Mouse (Mus musculus) frontal cortex, postnatal 36 days (tissue): ENCODE data around the gene Dis3.
"Not testable (repeated sequence)": the region's sequence is repeated elsewhere in the genome, so short reads cannot be mapped to it uniquely, and the experiment has no call there.

Source experiments
- DNase-seq, 2 experiments: peaks; one replicate each; pipeline ENCODE4 v3.0.0; 2022; ENCODE audit warnings: low spot score in 2 of 2

Gene Dis3

GRCm38 (mm10) chr14:99060616-99061015, 39.0 kb downstream of the Dis3 start:
- peak; percentile 23 to 26 for DNase-seq

- peak; percentile 32 to 56 for DNase-seq
Observed at GRCm38 (mm10) chr14:99058959-99059586, 40.5 kb downstream of the Dis3 start.

- DNase-seq: no peak
Observed at GRCm38 (mm10) chr14:99046782-99047181, 52.8 kb downstream of the Dis3 start.

DNA sequence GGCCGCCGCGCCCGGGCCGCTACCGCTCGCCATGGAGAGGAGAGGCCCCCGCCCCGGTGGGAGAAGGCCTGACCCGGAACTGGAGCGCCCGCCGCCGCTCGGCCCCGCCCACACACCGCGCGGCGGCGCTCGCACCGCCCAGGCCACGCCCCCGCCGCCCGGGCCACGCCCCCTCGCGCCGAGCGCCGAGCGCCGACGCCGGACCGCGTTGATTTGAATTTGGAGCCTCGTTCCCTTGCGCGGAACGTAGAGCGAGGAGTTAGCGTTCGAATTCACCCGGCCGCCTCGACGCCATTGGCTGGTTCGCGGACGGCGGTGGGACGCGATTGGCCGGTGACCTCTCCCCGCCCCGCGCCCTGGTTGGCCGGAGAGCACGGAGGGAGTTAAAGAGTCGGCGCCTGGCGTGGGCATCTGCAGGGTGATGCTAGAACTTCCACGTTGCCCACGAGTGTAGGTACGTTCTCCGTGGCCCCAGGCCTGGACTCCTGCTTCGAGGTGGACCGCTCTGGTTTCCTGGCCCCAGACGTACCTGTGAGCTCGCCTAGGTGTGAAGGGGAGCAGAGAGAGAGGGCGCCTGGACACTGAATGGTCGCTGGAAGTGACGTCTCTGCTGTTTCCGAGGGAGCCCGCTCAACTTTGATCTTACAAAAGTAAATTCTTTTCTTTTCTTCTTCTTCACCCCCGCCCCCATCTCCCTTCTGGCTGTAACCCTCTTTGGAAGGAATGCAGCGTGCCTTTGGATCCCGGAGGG, 53.4 kb downstream of the Dis3 start, which contains the start of the genes Mzt1 and Bora:
Gene Mzt1 (minus strand): TSS at position 104 of the 751 bp plus-strand sequence.
Gene Bora (plus strand): TSS at position 192 of the 751 bp plus-strand sequence.
- peak; percentile 93 to 95 for DNase-seq

- DNase-seq: no peak
Observed at GRCm38 (mm10) chr14:99045378-99046030, 54.1 kb downstream of the Dis3 start.

GRCm38 (mm10) chr14:99044718-99045117, 54.9 kb downstream of the Dis3 start:
- DNase-seq: no peak

GRCm38 (mm10) chr14:99044096-99044495, 55.5 kb downstream of the Dis3 start:
- no peak for DNase-seq

- no peak for DNase-seq
Observed at GRCm38 (mm10) chr14:99043499-99043898, 56.1 kb downstream of the Dis3 start.

DNA sequence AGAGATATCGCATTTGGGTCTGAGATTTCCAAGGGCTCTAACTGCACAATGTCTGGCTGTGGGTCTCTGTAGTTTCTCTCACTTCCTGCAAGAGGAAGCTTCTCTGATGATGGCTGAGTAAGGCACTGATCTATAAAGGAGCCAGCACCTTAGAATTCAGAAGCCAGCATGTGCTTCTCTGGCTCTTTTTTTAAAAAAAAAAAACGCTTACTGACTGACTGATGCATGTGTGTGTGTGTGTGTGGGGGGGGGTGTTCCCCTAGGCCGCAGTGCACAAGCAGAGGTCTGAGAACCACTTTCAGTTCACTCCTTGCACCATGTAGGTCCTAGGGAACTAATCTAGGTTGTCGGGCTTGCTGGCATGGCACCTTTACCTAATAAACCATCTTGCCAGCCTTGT, 58.2 kb downstream of the Dis3 start:
- DNase-seq: no peak

DNA sequence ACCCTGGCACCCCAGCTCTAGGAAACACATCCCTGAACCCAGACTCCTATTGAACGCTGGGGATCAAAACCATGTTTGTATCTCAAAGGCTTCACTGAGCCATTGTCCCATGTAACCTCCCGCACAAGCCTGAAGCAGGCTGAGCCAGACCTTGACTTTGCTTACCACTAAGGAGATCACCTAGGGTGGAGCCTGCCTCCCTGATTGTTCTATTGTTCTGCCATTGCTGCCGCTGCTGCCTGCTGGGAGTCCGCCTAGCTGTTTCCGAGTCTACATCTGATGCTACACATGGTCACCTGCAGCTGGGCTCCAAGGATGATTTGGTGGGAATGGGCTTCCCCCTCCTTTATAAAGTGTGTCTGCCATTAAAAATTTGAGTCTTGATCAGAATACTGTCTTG, 60.3 kb downstream of the Dis3 start:
- DNase-seq: not testable (repeated sequence)

GRCm38 (mm10) chr14:99037703-99038102, 61.9 kb downstream of the Dis3 start:
- DNase-seq: no peak

DNA sequence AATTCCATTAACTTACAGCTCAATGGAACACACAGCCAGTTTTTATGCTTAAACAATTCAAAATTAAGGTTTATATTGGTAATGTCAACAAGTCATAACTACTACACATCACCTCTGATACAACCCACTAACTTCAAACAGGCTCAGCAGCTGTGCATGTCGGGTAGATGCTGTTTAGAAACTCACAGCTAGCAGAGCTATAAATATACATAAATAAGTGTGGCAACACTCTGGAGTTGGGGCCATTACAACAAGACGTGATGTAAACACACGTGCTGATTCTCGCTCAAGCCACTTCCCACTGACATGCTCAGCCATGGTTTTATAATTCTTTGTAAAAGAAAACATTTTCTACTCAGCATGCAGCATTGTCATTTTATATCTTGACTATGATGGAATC, 63.5 kb downstream of the Dis3 start:
- no peak for DNase-seq

DNA sequence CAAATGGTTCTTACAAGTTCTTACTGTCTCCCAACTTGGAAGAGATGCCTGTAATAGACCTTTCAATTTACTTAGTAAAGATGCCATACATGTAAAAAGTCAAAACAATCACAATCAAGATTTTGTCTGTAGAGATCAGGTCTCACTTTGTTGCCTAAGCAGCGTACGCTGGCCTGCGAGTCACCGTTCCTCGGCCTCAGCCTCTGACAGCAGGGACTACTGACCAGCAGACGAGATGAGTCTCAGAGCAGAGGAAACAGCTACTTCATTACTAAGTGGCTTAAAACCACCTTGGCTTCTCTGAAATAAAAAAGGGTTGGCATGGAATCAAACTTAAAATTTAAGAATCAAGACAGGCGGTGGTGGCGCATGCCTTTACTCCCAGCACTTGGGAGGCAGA, 64.7 kb downstream of the Dis3 start:
- DNase-seq: not testable (repeated sequence)

DNA sequence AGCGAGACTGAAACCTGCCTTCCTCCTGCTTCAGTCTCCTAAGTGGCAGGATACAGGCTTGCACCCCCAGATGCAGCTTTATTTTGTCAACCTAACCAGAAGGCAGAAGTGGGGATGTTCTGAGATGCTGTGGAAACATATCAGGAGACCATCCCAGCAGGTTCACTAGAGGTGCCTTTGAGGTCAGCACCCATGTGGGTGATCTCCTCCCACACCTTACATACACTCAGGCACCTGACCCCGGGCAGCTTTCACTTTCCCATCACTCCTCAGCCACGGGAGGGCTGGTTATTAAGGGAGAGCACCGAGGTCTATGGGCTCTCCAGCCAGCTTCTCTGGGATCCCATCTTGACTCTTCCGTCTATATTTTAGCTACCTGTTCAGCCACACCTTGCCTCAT, 67.0 kb downstream of the Dis3 start:
- DNase-seq: no peak

DNA sequence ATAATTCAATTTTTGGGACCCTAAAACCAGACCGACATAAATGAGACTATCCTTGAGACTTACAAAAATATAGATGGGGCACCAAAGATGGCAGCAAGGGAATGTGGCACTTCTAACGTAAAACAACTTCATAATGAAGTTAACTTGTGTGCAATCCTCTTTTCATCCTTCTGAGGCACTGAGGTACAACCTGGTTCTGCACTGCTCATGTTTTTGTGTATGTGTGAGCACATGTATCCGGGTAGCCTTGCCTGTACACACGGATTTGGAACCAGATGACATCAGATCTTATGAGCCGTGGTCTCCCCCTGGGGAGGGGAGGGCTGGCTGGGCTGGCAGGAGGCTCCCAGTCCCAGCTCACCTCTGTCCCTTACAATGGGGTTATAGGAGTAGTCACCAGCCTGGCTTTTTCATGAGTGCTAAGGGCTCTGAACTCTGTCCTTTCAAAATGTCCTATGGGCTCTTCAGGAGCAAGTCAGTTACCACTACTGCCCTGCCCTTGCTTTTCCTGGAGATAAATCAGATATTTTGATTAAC, 68.2 kb downstream of the Dis3 start:
- DNase-seq: no peak

- peak in 1 of 2 experiments; percentile 8 for DNase-seq
Observed at GRCm38 (mm10) chr14:99029987-99030386, 69.6 kb downstream of the Dis3 start.
